Mouse (Mus musculus): ENCODE measurements at regions not wholly inside any gene's neighbourhood (a gene's known extent, or its start where the extent isn't known, plus 50 kb on each side); places are given as distances from the start of the nearest gene placed in this dataset.

- DNase-seq (ENCODE audit: low spot score in 2 of 2), result no peak
Measured at GRCm38 (mm10) chr15:11712481-11713274, 194.4 kb downstream of the Npr3 start.

DNA sequence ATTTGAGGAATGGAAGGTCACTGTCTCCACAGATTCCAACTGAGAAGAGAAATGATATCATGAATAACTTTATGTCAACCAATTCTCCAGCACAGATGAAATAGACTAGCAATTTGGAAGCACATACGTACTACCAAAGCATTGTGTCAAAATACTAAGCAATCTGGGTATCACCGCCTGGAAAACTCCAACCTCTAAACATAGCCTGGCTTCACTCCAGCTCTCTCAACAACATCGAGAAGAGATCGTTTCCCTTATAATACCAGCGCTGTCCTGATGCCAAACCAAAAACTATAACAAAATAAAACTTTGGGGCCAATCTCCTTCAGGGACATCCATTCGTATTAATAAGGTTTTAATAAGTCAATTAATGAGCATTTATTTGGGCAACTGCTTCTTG lies 205.8 kb downstream of the Npr3 start:
- DNase-seq (ENCODE audit: low spot score in 2 of 2), result no peak

GRCm38 (mm10) chr15:11699929-11700328 lies 207.2 kb downstream of the Npr3 start:
- no peak for DNase-seq (ENCODE audit: low spot score in 2 of 2)

DNA sequence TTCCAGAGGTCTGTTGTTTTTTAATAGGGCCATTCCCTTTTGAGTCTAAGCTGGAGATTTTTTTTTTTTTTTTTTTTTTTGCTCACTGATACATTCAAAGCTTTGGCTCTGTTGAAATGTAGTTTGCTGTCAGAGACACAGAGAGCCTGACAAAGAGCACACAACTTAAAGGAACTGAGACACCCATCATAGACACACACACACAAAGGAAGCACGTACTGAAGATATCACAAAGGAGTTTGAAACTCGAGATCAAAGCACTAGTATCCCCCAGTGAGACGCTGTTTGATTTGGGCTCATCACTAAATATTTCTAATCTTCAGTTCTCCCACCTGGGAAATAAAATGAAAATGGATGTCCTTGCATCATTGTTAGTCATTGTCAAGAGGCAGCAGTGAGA lies 210.0 kb downstream of the Npr3 start:
- no peak for DNase-seq (ENCODE audit: low spot score in 2 of 2)

DNA sequence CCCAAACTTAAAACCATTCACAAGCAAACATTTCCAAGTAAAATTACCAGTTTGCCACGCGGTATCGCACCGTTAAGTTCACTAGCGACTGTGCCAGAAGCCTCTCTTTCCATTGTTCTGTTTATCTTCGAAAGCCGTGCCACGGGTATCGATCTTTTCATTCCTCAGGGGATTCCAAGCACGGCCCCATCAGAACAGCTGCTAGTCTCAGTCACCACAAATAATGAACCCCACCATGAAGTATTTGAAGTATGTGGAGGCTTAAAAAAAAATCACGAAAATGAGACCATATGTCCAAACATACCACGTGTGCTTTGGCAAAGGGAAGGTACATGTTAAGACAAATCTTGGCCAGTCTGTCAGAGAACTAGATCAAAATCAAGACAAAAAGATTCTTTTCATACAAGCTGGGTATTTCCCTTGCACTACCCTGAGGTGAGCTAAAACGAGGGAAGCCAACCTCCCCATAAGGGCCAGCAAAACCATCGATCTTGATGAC lies 213.3 kb downstream of the Npr3 start:
- no peak for DNase-seq (ENCODE audit: low spot score in 2 of 2)

DNA sequence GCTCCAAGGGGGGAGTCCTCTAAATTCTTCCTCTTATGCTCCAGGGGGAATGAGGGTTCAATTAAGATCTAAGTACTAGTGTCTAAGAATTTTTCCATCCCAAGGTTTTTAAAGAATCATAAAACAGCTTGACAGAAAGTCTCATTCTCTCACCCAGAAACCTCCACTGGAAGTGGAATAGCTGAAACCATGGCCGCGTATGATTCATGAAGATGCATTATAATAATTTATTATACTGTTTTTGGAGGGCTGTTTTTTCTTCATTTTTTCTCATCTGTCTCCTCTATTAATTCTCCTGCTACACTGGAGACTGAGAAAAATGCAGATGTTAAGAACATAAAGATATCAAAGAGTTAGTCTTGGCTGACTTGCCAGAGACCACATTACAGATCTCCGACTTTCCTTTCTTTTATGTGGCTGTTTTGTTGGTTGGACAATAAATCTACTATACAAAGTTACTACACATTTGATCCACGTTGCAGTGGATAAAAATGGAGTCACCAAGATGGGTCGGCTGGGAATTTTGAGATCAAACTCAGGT lies 242.2 kb downstream of the Npr3 start:
- no peak for DNase-seq (ENCODE audit: low spot score in 2 of 2)

DNA sequence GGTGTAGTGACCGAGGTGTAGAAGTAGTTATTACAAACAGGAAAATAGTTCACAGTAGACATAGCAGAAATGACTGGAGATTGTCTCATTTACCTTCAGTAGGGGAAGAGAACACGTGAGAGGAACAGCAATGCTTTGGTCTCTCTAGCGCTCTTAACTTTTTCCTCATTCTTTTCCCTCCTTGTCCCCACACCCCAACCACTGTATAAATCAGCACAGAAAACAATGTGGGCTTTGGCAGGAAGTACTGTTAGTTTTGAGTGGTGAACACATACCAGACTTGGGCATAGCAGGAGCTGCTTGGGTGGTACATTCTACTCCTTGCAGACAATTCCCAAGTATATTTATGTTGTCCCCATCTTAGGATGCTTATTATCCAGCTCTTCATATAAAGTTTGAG lies 251.9 kb downstream of the Npr3 start:
- DNase-seq (ENCODE audit: low spot score in 2 of 2), result no peak

DNA sequence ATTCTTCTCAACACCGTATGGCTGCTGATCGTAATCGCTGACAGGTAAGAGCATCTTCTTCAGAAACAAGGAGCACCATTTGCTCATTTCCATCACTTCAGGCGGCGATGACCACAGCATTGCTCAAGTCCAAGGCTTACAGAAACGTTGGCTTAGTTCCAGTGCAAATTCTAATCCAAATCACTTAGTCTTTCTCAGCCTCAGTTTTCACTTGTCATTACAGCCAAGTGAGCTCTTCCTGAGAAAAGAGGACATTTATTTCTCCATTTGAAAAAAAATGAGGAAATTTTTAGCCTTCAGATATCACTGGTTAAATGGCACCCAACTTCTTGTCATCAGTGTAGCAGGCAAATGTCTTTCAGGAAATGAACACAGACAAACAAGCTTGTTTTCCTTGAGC lies 246.8 kb upstream of the Tars start:
- no peak for DNase-seq (ENCODE audit: low spot score in 2 of 2)

DNA sequence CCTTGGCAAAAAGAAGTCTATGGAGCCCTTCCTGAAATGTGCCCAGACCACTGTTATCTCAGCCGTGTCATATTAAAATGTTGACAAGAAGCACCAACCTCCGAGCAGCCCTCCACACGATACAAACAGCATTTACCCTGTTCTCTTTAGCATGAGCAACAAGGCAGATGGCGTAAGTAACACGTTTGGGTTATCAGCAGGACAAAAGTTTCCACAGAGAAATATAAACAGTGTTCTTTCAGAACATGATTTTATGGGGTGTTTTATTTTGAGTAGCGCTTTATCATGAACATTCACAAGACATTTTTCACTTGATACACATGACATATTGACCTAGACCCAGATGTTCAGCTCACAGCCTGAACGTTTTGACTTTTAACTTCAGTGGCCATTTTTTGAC lies 245.3 kb upstream of the Tars start:
- DNase-seq (ENCODE audit: low spot score in 2 of 2), result no peak

DNA sequence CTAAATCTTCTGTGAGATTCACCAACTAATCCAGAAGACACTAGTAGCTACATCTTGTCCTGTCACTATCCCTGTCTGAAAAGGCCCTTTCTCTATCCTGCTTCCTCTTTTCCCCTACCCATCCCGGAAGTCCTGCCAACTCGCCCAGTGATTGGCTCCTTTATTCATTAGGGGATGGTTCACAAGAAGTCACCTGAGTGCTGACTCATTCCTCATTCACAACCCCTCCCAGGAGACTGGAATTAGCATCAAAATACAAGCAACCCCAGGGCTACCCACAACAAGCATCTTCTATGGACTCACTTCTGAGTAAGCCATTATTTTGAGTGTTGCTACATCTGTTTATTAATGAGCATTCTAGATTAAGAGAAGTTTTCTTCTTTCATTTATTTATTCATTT lies 231.2 kb upstream of the Tars start:
- DNase-seq (ENCODE audit: low spot score in 2 of 2), result no peak

DNA sequence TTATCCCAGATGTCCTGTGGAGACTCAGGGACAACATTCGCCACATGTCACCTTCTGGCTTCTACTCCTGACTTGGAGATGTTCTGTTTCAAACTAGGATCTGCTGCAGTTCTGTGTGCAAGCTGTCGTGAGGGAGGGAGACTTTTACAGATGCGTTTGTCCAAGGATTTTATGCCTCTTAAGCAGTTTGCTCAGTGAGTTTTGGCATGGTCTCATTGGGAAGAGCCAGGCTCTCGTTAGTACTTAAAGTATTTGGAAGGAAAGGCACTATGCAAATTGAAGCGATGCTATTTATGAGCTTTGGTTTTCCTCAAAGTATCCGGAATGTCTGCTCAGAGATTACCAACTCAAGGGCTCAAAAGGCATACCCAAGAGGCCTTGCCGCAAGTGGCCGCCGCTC lies 227.0 kb upstream of the Tars start:
- no peak for DNase-seq (ENCODE audit: low spot score in 2 of 2)

- DNase-seq (ENCODE audit: low spot score in 2 of 2), result no peak
Measured at GRCm38 (mm10) chr15:11612416-11612815, 213.0 kb upstream of the Tars start.

GRCm38 (mm10) chr15:11610043-11610670 lies 210.7 kb upstream of the Tars start:
- no peak for DNase-seq (ENCODE audit: low spot score in 2 of 2)

GRCm38 (mm10) chr15:11607489-11607888 lies 208.0 kb upstream of the Tars start:
- no peak for DNase-seq (ENCODE audit: low spot score in 2 of 2)

GRCm38 (mm10) chr15:11605677-11606076 lies 206.2 kb upstream of the Tars start:
- DNase-seq (ENCODE audit: low spot score in 2 of 2), result no peak

- no peak for DNase-seq (ENCODE audit: low spot score in 2 of 2)
Measured at GRCm38 (mm10) chr15:11597021-11597420, 197.6 kb upstream of the Tars start.

GRCm38 (mm10) chr15:11590542-11591116 lies 191.2 kb upstream of the Tars start:
- DNase-seq (ENCODE audit: low spot score in 2 of 2), result peak in 1 of 2 experiments; percentile 5

DNA sequence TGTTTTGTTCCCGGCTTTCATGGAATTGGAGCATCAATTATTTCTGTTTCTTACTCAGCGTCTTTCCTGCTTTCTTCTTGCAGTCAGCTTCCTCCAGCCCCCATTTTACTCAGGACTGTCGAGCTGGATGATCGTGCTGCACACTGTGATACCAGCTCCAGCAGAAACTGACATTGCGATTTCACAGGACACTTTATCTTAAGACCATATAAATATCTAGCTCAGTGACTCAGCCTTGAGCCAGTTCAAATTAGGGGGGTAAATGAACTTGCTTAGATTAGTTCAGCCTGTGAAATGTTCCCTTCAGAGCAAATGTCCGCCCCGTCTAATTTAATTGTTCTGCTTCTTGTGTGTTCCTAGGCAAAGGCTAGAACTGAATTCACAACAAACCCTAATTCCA lies 190.3 kb upstream of the Tars start:
- DNase-seq (ENCODE audit: low spot score in 2 of 2), result no peak

DNA sequence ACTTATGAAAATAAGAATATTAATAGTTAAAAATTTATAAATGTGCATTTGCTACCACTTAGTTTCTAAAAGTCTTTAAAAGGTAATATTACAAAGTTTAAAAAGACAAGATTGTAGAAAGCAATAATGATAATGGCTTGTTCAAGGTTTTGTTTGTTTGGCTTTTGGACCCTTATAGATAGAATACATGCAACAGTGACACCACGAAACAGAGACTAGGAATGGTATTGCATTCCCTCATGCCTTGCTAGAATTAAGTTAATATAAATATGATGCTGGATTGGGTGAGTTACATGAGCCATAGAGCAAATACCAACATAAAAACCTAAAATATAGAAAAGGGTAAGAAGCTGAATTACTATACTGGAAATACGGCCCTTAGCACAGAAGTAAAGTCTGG lies 186.9 kb upstream of the Tars start:
- DNase-seq (ENCODE audit: low spot score in 2 of 2), result no peak

DNA sequence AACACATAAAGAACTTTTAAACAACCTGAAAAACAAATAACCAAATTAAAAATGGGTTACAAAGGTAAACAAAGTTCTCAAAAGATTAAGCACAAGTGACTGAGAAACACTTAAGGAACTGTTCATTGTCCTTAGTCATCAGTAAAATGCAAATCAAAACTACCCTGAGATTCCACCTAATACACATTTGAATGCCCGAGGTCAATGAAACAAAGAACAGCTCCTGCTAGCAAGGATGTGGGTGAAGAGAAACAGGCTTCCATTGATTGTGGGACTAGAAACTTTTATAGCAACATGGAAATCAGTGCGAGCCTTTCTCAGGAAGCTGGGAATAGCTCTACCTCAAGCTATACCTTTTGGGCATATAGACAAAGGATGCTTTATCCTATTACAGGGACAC lies 184.7 kb upstream of the Tars start:
- no peak for DNase-seq (ENCODE audit: low spot score in 2 of 2)

DNA sequence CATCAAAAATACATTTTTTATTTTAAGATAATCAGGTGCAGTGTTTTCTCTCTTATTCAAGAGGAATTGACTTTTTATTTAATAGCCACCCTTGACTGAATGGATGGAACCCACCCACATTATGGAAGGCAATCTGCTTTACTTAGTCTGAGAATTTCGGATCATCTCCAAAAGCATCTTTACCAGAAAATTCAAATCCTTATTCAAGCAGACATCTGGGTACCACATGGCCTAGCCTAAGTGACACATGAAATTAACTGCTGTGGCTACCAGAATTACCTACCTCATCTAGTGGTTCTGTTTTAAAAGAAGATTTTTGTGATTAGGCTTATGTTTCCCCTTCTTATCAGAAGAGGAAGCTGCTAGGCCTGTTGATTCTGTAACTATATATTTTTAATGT lies 178.9 kb upstream of the Tars start:
- no peak for DNase-seq (ENCODE audit: low spot score in 2 of 2)

DNA sequence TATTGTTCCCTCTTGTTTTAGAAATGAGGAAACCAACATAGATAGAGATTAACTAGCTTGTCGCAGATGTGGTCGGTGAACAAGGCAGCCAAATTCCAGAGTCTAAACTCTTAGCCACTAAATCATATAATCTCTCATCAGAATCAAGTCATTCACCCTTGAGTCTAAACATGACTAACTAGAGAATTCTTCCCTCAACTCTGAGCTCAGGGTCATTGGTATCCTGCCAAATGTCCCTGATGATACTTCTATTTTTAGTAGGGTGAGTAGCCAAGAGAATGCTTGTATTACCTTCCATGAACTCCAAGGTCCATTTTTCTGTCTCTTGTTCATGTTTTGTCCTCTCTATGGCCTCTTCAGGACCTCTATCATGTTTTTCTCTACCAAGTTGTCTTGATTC lies 174.9 kb upstream of the Tars start:
- no peak for DNase-seq (ENCODE audit: low spot score in 2 of 2)

GRCm38 (mm10) chr15:11573496-11573895 lies 174.0 kb upstream of the Tars start:
- DNase-seq (ENCODE audit: low spot score in 2 of 2), result no peak
